Mouse (Mus musculus) midbrain, embryonic 14.5 days (tissue): Measurements from ENCODE around the gene Hint2. TPM values are rescaled to one million over a fixed set of nuclear protein-coding genes. Genes with fewer than 3 reads are reported as not detected.

ENCODE experiments used
- microRNA-seq: library from miRNA; unstranded; fragments of <30 nt; microRNA quantifications from one replicate; pipeline ENCODE4, GENCODE M21; 2016
- polyA plus RNA-seq: library from polyadenylated mRNA; unstranded; fragments of >200 nt; fragmentation: Nextera tagmentation; extraction: Ambion mirVana; gene quantifications from 2 replicates; pipeline ENCODE4 v1.2.1, GENCODE M21; 2014

The Hint2 gene
- polyA plus RNA-seq, 1 experiment from 2014 or later, result 68.8 TPM

Small RNA genes within 50 kb of the gene (microRNA-seq; reads per million reads assigned to microRNA genes)
- not detected for gene Gm25262

Other genes starting within 250 kb of the Hint2 start
- 0.46 and 0.76 TPM in 2 replicates for gene Fam166b, start 227.3 kb downstream of the Hint2 start, polyA plus RNA-seq
- 20.9 and 21.2 TPM in 2 replicates for gene Tesk1, start 214.5 kb downstream of the Hint2 start, polyA plus RNA-seq
- gene Cd72, start 201.8 kb downstream of the Hint2 start, polyA plus RNA-seq, result 7.9 and 12.9 TPM in 2 replicates
- gene Sit1, start 172.7 kb downstream of the Hint2 start, polyA plus RNA-seq, result not detected in 2 replicates
- gene Ccdc107, start 163.6 kb downstream of the Hint2 start, polyA plus RNA-seq, result 68.1 and 80.6 TPM in 2 replicates
- 5.0 and 6.0 TPM in 2 replicates for gene Arhgef39, start 156.8 kb downstream of the Hint2 start, polyA plus RNA-seq
- gene Car9, start 149.5 kb downstream of the Hint2 start, polyA plus RNA-seq, result 0.30 TPM in 1 of 2 replicates, not detected in the other
- gene Tpm2, start 132.7 kb downstream of the Hint2 start, polyA plus RNA-seq, result 3.6 and 10.8 TPM in 2 replicates
- gene Creb3, start 94.1 kb downstream of the Hint2 start, polyA plus RNA-seq, result 80.9 and 82.8 TPM in 2 replicates
- gene Tln1, start 93.8 kb downstream of the Hint2 start, polyA plus RNA-seq, result 60.3 and 65.5 TPM in 2 replicates
- 27.2 and 28.5 TPM in 2 replicates for gene Rgp1, start 77.8 kb downstream of the Hint2 start, polyA plus RNA-seq
- gene Gba2, start 77.6 kb downstream of the Hint2 start, polyA plus RNA-seq, result 50.5 and 53.4 TPM in 2 replicates
- 2.1 TPM in 2 replicates for gene Msmp, start 72.0 kb downstream of the Hint2 start, polyA plus RNA-seq
- gene Npr2, start 24.5 kb downstream of the Hint2 start, polyA plus RNA-seq, result 15.1 and 16.2 TPM in 2 replicates
- 5.1 and 5.8 TPM in 2 replicates for gene Spag8, start 2.9 kb downstream of the Hint2 start, polyA plus RNA-seq
- gene Tmem8b, start 12.5 kb upstream of the Hint2 start, polyA plus RNA-seq, result 11.2 and 13.3 TPM in 2 replicates
- gene Fam221b, start 12.7 kb upstream of the Hint2 start, polyA plus RNA-seq, result 2.7 and 2.9 TPM in 2 replicates
- not detected in 2 replicates for gene Olfr70, start 44.3 kb upstream of the Hint2 start, polyA plus RNA-seq
- 0.16 TPM in 1 of 2 replicates, not detected in the other for gene Olfr71, start 53.8 kb upstream of the Hint2 start, polyA plus RNA-seq
- 0.20 and 0.30 TPM in 2 replicates for gene Hrct1, start 70.7 kb upstream of the Hint2 start, polyA plus RNA-seq
- gene Spaar, start 73.6 kb upstream of the Hint2 start, polyA plus RNA-seq, result not detected in 2 replicates
- gene Olfr159, start 114.5 kb upstream of the Hint2 start, polyA plus RNA-seq, result not detected in 2 replicates
- not detected in 2 replicates for gene Olfr156, start 167.4 kb upstream of the Hint2 start, polyA plus RNA-seq
- not detected in 2 replicates for gene Olfr157, start 183.7 kb upstream of the Hint2 start, polyA plus RNA-seq
- gene Olfr155, start 195.1 kb upstream of the Hint2 start, polyA plus RNA-seq, result not detected in 2 replicates
- 4.4 and 6.8 TPM in 2 replicates for gene Reck, start 219.1 kb upstream of the Hint2 start, polyA plus RNA-seq